Mouse (Mus musculus): ENCODE data around the gene Lrfn1.
A peak's percentile ranks its signal among the peaks of the same experiment; 100 is the strongest.
"Not testable (repeated sequence)": the region's sequence is repeated elsewhere in the genome, so short reads cannot be mapped to it uniquely, and the experiment has no call there.

The Lrfn1 gene

GRCm38 (mm10) chr7:28447865-28448820 lies 3.6 kb upstream of the Lrfn1 start:
- no peak for DNase-seq

- DNase-seq = no peak
Measured at GRCm38 (mm10) chr7:28452361-28453005, 703 bp downstream of the Lrfn1 start.

- no peak for DNase-seq
Measured at GRCm38 (mm10) chr7:28460361-28460760, 8.6 kb downstream of the Lrfn1 start.

- no peak for DNase-seq
Measured at GRCm38 (mm10) chr7:28462769-28463168, 11.0 kb downstream of the Lrfn1 start.

- DNase-seq = no peak
Measured at GRCm38 (mm10) chr7:28464416-28465212, 12.8 kb downstream of the Lrfn1 start.

- no peak for DNase-seq
Measured at GRCm38 (mm10) chr7:28466721-28467212, 15.0 kb downstream of the Lrfn1 start.

- DNase-seq = no peak
Measured at GRCm38 (mm10) chr7:28467213-28467751, 15.5 kb downstream of the Lrfn1 start.

GRCm38 (mm10) chr7:28476191-28476590 lies 24.4 kb downstream of the Lrfn1 start:
- DNase-seq = no peak

GRCm38 (mm10) chr7:28477363-28477762 lies 25.6 kb downstream of the Lrfn1 start:
- DNase-seq = no peak

GRCm38 (mm10) chr7:28478854-28479253 lies 27.1 kb downstream of the Lrfn1 start:
- DNase-seq = no peak

GRCm38 (mm10) chr7:28482854-28483253 lies 31.1 kb downstream of the Lrfn1 start:
- DNase-seq = no peak

- DNase-seq = no peak
Measured at GRCm38 (mm10) chr7:28484192-28484591, 32.4 kb downstream of the Lrfn1 start.

- no peak for DNase-seq
Measured at GRCm38 (mm10) chr7:28488030-28488491, 36.3 kb downstream of the Lrfn1 start.

- DNase-seq = peak; percentile 62
Measured at GRCm38 (mm10) chr7:28490410-28490809, 38.6 kb downstream of the Lrfn1 start.

GRCm38 (mm10) chr7:28490903-28491302 lies 39.1 kb downstream of the Lrfn1 start:
- DNase-seq = peak; percentile 9

- DNase-seq = no peak
Measured at GRCm38 (mm10) chr7:28492310-28492709, 40.5 kb downstream of the Lrfn1 start.

GRCm38 (mm10) chr7:28495426-28495825 lies 43.6 kb downstream of the Lrfn1 start:
- no peak for DNase-seq

GRCm38 (mm10) chr7:28505585-28505984 lies 53.8 kb downstream of the Lrfn1 start:
- DNase-seq = no peak

- not testable (repeated sequence) for DNase-seq
Measured at GRCm38 (mm10) chr7:28509121-28509520, 57.3 kb downstream of the Lrfn1 start.

- DNase-seq = not testable (repeated sequence)
Measured at GRCm38 (mm10) chr7:28510405-28510974, 58.7 kb downstream of the Lrfn1 start, which contains the start of gene Ifnl2. Gene Ifnl2 (minus strand): TSS chr7:28510455.

- DNase-seq = no peak
Measured at GRCm38 (mm10) chr7:28511441-28511840, 59.7 kb downstream of the Lrfn1 start.
